Mouse (Mus musculus) kidney, postnatal 36 days (tissue): ENCODE measurements around the gene Dld.
A peak's percentile ranks its signal among the peaks of the same experiment; 100 is the strongest.

ENCODE experiments used
- DNase-seq, 2 experiments: peaks; one replicate each; pipeline ENCODE4 v3.0.0; 2021 to 2022; ENCODE audit warnings: mixed read lengths in 2 of 2

Dld gene

GRCm38 (mm10) chr12:31320817-31321216 lies 30.4 kb downstream of the Dld start:
- peak in 1 of 2 experiments; percentile 51 for DNase-seq

GRCm38 (mm10) chr12:31318409-31318963 lies 32.8 kb downstream of the Dld start:
- DNase-seq = peak in 1 of 2 experiments; percentile 31

- no peak for DNase-seq
These were observed 33.4 kb downstream of the Dld start for GRCm38 (mm10) chr12:31317670-31318408.

- no peak for DNase-seq
These were observed 35.3 kb downstream of the Dld start for GRCm38 (mm10) chr12:31315961-31316360.

GRCm38 (mm10) chr12:31314310-31314709 lies 36.9 kb downstream of the Dld start:
- no peak for DNase-seq

- no peak for DNase-seq
These were observed 38.1 kb downstream of the Dld start for GRCm38 (mm10) chr12:31313136-31313535.

- no peak for DNase-seq
These were observed 39.0 kb downstream of the Dld start for GRCm38 (mm10) chr12:31312281-31312680.

- DNase-seq = no peak
These were observed 39.5 kb downstream of the Dld start for GRCm38 (mm10) chr12:31311671-31312265.

GRCm38 (mm10) chr12:31310687-31311086 lies 40.6 kb downstream of the Dld start:
- no peak for DNase-seq

- no peak for DNase-seq
These were observed 43.5 kb downstream of the Dld start for GRCm38 (mm10) chr12:31307756-31308155.

- DNase-seq = no peak
These were observed 44.2 kb downstream of the Dld start for GRCm38 (mm10) chr12:31307011-31307410.

- DNase-seq = no peak
These were observed 45.1 kb downstream of the Dld start for GRCm38 (mm10) chr12:31306075-31306675.

GRCm38 (mm10) chr12:31302766-31303511 lies 48.3 kb downstream of the Dld start:
- DNase-seq = no peak

- DNase-seq = no peak
These were observed 49.0 kb downstream of the Dld start for GRCm38 (mm10) chr12:31302266-31302665.

- DNase-seq = no peak
These were observed 51.0 kb downstream of the Dld start for GRCm38 (mm10) chr12:31300276-31300675.

- no peak for DNase-seq
These were observed 51.5 kb downstream of the Dld start for GRCm38 (mm10) chr12:31299676-31300197.

- DNase-seq = no peak
These were observed 52.1 kb downstream of the Dld start for GRCm38 (mm10) chr12:31299126-31299525.

- DNase-seq = no peak
These were observed 52.7 kb downstream of the Dld start for GRCm38 (mm10) chr12:31298530-31298929.

- no peak for DNase-seq
These were observed 53.1 kb downstream of the Dld start for GRCm38 (mm10) chr12:31298122-31298521.

GRCm38 (mm10) chr12:31296097-31296496 lies 55.2 kb downstream of the Dld start:
- DNase-seq = peak in 1 of 2 experiments; percentile 53

- peak in 1 of 2 experiments; percentile 48 for DNase-seq
These were observed 55.7 kb downstream of the Dld start for GRCm38 (mm10) chr12:31295505-31295904.

- no peak for DNase-seq
These were observed 56.3 kb downstream of the Dld start for GRCm38 (mm10) chr12:31294996-31295395.

GRCm38 (mm10) chr12:31294526-31294925 lies 56.7 kb downstream of the Dld start:
- peak in 1 of 2 experiments; percentile 42 for DNase-seq
